Mouse (Mus musculus) A20 (cell line): ENCODE results near the gene Slc27a1.

Experiments
- DNase-seq: peaks from one replicate; pipeline ENCODE4 v3.0.0-alpha.2; 2011; ENCODE audit warnings: low read depth, low spot score

Gene Slc27a1

GRCm38 (mm10) chr8:71580201-71580600 lies 11.5 kb downstream of the Slc27a1 start:
- no peak for DNase-seq

- no peak for DNase-seq
These were observed 18.2 kb downstream of the Slc27a1 start for GRCm38 (mm10) chr8:71586891-71587290.

- no peak for DNase-seq
These were observed 20.1 kb downstream of the Slc27a1 start for GRCm38 (mm10) chr8:71588762-71589161.

DNA sequence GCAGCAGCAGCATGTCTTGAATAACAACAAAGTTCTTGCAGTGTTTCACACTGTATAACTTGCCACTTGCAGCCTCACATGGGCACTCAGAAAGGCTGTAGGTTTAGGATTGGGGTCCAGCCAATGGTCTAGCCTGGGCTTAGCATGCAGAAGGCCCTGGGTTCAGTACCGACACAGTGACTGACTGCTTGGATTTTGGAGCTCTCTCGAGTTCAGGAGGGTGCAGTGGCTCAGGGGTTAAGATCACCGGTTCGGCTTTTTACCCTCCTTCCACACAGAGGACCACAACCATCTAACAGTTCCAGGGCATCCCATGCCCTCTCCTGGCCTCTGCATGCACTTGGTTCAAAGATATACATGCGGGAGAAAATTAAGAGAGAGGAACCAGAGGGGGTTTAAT lies 22.3 kb downstream of the Slc27a1 start:
- no peak for DNase-seq

DNA sequence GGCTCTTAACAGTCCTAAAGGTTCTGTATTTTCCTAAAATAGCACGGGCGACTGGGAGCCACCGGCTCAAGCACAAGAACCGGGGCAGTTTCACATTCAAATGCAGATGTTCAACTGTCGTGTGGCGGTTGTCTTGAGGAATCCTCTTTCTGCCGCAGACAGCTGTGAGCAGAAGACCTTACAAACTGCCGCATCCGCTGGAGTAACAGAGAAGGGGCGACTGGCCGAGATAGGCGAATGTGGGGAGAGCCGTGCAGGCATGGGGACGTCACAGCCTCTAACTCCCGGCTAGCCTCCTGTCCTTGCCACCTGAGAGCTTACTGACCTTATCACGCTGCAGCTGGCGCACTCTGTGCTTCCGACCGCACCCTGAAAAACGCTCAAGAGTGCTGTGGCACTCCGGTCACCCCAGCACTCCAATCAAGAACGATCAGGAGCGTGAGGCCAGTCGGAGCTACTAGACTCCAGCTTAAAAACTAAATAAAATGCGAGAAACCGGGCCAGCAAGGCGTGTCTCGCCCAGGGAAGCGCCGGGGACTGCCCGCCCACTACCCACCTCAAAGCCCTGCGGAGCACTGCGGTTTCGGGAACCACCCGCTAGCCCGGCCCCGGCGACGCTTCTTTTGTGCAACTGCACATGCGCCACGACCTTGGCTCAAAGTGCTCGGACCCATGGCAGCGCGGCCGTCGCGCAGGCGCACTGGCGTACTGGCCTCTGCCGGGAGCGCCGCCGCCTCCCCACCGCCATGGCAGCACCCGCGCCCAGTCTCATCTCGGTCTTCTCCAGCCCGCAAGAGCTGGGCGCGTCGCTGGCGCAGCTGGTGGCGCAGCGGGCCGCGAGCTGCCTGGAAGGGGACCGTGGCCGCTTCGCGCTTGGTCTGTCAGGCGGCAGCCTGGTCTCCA lies 23.0 kb downstream of the Slc27a1 start, which contains the start of gene Pgls:
Gene Pgls (plus strand): TSS at position 706 of the 903 bp plus-strand sequence.
- peak; percentile 97 for DNase-seq

DNA sequence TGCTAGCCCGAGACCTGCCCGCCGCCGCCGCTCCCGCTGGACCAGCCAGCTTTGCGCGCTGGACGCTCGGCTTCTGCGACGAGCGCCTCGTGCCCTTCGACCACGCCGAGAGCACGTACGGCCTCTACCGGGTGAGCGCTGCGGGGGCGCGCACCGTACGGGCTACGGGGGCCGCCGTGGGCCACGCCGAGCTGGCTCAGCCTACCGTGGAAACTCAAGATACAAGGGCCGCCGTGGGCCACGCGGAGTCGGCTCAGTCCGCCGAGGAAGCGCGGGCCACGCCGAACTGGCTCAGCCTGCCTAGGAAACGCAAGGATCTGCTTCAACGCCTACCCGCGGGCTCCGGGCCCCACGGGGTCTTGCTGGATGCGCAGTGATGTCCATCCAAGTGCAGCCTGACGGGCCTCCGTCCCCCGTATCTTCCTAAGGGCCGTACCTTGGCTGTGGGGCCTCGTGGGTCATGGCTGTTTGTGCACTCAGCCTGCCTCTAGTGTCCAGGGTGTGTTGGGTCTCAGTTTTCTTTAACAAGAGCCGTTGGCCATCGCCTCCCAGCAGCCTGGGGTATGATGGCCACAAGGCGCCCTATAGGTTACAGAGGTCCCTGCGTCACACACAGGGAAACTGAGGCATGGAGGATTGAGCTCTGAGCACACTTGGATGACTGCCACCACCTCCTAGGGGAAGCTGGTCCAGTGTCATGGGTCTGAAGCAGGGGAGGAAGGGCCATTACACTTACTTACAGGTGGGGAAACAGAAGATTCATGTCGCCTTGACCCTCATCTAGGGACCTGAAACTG lies 23.9 kb downstream of the Slc27a1 start:
- peak; percentile 52 for DNase-seq

GRCm38 (mm10) chr8:71593556-71594323 lies 25.1 kb downstream of the Slc27a1 start:
- no peak for DNase-seq

DNA sequence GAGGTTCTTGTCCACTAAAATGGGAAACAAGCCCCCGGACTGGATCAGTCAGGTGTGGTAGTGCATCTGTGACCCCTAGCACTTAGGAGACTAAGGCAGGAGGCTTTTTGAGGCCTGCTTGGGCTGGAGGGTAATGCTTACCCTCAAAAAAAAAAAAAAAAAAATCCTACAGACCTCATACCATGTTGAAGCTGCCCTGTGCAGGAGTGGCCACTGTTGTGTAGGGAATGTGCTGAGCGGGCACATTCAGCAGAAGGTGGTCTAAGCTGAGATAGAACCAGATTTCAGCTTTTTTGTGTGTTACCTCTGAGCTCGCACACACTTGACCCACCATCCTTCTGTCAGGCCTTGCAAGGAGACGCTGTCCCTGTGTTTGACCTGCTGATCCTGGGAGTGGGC lies 25.6 kb downstream of the Slc27a1 start:
- DNase-seq = no peak

DNA sequence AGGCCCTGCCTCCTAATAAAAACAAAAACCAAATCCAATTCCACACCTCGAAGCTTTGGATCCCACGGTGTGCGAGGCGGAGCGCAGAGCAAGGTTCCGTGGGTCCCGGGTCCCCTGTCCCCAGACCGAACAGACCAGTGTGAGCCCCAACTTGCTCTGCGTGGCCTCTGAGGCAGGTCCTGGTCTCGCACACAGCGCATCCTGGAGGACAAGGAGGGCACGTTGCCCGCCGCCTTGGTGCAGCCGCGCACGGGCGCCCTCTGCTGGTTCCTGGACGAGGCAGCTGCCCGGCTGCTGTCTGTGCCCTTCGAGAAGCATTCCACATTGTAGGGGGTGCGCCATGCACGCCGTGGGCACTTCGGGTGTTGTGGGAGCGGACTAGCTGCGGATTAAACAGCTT lies 27.2 kb downstream of the Slc27a1 start:
- peak; percentile 89 for DNase-seq

- no peak for DNase-seq
These were observed 27.7 kb downstream of the Slc27a1 start for GRCm38 (mm10) chr8:71596384-71596783.

- DNase-seq = peak; percentile 87
These were observed 28.1 kb downstream of the Slc27a1 start for GRCm38 (mm10) chr8:71596798-71597197.

DNA sequence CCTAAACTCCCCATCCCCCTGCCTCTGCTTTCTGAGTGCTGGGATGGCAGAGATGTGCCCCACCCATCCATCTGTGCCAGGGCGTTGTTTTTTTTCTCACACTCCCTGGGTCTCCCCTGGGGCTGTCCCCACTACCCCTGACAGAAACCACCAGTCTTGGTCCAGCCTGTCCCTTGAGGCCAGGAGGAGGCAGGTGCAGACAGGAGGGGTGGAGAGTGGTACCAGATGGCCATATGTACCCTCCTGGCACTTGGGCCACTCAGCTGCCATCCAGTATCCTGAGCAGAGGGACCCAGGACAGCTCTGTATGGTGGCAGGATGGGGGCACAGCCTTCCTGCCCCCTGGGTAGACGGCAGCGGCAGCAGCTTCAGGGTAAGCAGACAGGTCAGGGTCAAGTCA lies 28.8 kb downstream of the Slc27a1 start, which contains the start of gene Fam129c:
Gene Fam129c (plus strand): TSS at position 198 of the 400 bp plus-strand sequence.
- peak; percentile 91 for DNase-seq

GRCm38 (mm10) chr8:71598375-71598774 lies 29.7 kb downstream of the Slc27a1 start:
- DNase-seq = peak; percentile 20

DNA sequence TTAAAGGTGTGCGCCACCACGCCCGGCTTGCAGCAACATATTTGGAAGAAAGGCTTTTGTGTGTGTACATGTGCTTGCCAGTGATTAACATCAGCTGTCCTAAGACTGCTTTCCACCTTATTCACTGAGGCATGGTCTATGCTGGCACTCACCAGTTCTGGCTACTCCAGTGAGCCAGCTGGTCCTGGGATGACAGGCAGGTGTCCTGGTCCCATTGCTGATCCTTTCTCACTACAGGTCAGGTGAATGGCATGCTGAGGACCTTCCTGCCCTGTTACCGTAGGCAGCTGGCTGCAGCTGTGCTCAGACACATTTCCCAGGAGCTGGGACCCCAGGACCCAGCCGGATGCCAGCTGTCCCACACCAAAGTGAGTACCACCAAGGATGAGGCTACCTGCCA lies 30.2 kb downstream of the Slc27a1 start:
- no peak for DNase-seq

- DNase-seq = no peak
These were observed 33.4 kb downstream of the Slc27a1 start for GRCm38 (mm10) chr8:71601939-71602665.

- DNase-seq = no peak
These were observed 34.1 kb downstream of the Slc27a1 start for GRCm38 (mm10) chr8:71602666-71603334.

- DNase-seq = no peak
These were observed 35.3 kb downstream of the Slc27a1 start for GRCm38 (mm10) chr8:71604021-71604420.

GRCm38 (mm10) chr8:71610822-71611651 lies 42.4 kb downstream of the Slc27a1 start, which contains the start of gene Colgalt1:
TSS of gene Colgalt1 (plus strand) at chr8:71610998.
- peak; percentile 98 for DNase-seq

DNA sequence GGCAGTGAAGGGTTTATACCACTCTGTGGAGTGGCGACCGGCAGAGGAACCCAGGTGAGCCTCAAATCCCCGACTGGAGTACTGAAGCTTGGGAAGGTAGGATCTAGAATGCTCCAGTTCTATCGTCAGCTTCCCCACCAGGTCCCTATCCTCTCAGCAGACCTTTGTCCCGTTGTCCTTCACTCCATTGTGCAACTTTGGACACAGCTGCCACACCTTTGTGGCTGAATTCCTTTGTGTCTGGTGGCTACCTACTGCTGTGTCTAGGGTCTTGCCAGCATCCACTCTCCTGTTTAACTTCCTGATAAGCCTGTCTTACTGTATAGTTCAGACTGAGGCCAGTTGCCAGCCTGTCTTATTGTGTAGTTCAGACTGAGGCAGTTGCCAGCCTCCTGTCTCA lies 43.5 kb downstream of the Slc27a1 start:
- no peak for DNase-seq
